Mouse (Mus musculus): ENCODE measurements at regions not wholly inside any gene's neighbourhood (a gene's known extent, or its start where the extent isn't known, plus 50 kb on each side); places are given as distances from the start of the nearest gene placed in this dataset.

DNA sequence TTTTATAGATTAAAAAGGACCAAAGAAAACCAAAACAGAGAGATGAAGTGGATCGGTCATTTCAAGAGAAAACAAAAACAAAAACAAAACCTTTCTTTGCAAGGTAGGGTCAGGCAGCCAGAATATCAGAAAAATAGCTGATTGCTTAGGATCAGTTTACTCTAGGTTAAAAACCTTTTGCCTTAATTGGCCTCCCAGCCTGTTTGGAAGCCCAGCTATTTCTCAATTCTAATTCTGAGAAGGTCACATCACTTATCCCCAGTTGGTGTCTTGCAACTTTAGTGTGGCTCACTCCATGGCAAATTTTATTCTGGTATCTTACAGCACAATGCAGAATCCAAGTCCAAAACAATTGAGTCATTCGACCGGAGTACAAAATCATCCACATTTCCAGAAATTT, 70.0 kb downstream of the 1190002N15Rik start:
- DNase-seq (ENCODE audit: low spot score in 2 of 2), result no peak

DNA sequence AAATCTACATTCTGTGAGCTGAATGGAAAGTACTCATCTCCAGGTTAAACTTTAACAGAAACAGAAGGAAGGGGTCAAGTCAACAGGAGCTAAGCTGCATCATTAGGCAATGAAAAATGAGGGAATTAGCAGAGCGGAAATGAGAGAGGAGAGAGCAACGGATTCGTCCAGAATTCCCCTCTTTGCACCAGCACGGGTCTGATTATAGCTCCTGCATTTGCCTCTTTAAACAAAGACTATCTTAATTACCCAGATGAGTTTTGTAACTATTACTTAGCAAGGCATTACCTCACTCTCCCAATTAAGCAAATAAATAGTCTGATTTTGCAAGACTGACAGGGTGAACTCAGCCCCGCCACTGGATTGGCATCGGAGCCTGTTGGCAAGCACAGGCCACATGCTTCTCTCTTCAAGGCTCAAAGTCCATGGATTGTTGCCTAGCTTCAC, 81.8 kb downstream of the 1190002N15Rik start:
- no peak for DNase-seq (ENCODE audit: low spot score in 2 of 2)

GRCm38 (mm10) chr9:94455466-94455865, 82.4 kb downstream of the 1190002N15Rik start:
- DNase-seq (ENCODE audit: low spot score in 2 of 2), result no peak

DNA sequence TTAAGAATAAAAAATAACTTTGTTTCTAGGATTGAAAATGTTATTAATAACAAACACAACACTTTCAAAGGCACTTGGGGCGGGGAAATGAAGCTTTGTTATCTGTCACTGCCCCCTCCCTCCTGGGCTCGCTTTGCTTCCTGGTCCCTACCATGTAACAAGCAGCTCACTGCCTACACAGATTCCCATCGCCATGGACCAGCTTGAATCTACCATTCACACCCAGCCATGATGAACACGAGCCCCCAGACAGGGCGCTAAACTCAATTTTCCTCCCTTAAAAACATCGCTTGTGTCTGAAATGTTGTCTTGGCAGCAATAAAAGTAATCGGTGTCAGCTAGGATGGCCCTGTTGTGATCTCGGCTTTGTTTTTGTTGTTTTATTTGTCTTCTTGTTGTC, 88.0 kb downstream of the 1190002N15Rik start:
- DNase-seq (ENCODE audit: low spot score in 2 of 2), result no peak

DNA sequence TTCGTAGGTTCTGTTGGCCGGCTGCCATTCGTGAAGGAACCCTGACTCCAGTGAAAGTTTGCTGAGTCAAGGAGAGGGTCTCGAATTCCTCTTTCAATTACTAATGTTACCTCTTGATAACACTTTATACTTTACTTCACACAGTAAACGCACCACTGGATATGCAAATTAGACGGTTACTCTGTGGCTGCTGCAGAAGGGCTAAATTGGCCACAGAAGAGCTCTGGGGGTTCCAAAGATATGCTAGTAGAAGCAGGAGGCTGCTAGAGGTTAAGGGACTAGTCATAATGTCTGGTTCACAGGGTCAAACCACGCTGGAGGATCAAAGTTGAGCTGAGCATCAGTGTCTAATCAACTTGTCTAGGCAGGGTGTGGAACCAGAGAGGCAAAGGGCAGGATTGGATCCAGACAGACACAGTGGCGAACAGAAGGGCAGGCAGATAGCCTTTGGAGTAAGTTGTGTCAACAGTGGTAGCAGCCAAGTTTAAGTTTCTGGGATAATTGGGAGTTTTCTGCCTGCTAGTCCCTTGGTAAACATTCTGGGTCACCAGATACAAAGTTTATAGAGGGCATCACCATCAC, 91.6 kb downstream of the 1190002N15Rik start:
- no peak for DNase-seq (ENCODE audit: low spot score in 2 of 2)

GRCm38 (mm10) chr9:94444140-94444789, 93.6 kb downstream of the 1190002N15Rik start:
- no peak for DNase-seq (ENCODE audit: low spot score in 2 of 2)

- no peak for DNase-seq (ENCODE audit: low spot score in 2 of 2)
Measured at GRCm38 (mm10) chr9:94441393-94441792, 96.5 kb downstream of the 1190002N15Rik start.

- DNase-seq (ENCODE audit: low spot score in 2 of 2), result no peak
Measured at GRCm38 (mm10) chr9:94433468-94433867, 104.4 kb downstream of the 1190002N15Rik start.

- no peak for DNase-seq (ENCODE audit: low spot score in 2 of 2)
Measured at GRCm38 (mm10) chr9:94432144-94432747, 105.6 kb downstream of the 1190002N15Rik start.

- no peak for DNase-seq (ENCODE audit: low spot score in 2 of 2)
Measured at GRCm38 (mm10) chr9:94431540-94431939, 106.3 kb downstream of the 1190002N15Rik start.

DNA sequence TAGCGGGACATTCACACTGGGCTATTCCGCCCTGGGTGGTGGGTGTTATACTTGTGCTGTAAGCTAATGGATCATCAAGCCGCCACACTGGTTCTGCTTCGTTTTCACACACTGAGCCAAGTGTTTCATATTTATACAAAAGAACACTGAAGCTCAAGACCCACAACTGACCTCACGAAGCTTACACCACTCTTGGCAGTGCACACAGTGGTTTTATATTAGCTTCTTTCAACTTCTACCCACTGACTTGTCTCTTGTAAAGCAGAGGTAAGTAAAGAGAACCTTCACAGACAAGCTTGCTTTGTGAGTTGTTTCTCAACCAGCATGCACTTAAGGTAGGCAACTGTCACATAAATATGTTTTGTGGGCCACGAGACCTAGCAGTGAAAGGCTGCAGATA, 106.9 kb downstream of the 1190002N15Rik start:
- DNase-seq (ENCODE audit: low spot score in 2 of 2), result no peak

DNA sequence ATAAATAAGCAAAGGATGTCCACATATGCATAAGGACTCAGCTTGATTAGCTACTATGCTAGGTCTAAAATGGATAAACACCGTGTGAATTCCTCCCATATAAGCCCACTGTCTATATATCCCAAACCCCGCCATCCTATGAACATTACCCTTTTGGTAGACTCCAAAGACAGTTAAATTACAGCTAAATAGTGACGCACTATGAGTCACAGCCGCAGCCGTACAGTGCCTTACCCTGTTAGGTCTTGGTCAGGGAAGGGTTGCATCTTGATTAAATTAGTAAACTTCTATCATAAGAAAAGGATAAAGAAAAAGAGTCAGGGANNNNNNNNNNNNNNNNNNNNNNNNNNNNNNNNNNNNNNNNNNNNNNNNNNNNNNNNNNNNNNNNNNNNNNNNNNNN, 111.1 kb downstream of the 1190002N15Rik start:
- no peak for DNase-seq (ENCODE audit: low spot score in 2 of 2)

GRCm38 (mm10) chr9:94425804-94426203, 112.1 kb downstream of the 1190002N15Rik start:
- DNase-seq (ENCODE audit: low spot score in 2 of 2), result no peak

DNA sequence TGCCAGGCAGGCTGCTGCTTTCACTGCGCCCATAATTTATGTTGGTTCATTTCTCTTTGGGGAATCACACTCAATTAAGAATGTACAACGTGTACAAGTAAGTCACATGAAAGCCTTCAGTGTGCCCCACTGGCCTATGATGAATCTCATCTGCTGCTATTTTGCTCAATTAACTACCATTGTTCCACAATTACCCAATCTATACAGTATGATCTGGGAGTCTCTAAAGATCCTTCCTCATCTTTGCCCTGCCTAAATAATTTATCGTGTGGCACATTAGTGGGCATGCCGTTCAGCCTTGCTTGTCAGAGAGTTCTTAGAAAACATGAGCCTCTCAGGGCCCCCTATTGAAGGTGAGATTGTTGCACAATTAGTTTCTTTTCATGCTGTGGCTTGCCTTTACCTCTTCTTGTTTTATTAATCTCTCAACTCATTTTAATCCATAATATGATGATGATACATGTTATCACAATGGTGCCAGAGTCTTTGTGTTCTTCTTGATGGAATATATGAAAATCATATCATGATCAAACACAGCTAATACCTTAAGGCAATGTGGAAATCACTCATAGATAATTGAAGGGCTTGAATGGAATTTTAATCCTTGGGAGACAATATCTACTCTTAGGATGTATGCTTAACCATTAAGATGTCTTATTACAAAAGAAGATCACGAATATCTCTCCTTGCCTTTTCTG, 113.3 kb downstream of the 1190002N15Rik start:
- DNase-seq (ENCODE audit: low spot score in 2 of 2), result no peak

GRCm38 (mm10) chr9:94410546-94410945, 127.3 kb downstream of the 1190002N15Rik start:
- no peak for DNase-seq (ENCODE audit: low spot score in 2 of 2)

GRCm38 (mm10) chr9:94410042-94410441, 127.8 kb downstream of the 1190002N15Rik start:
- DNase-seq (ENCODE audit: low spot score in 2 of 2), result no peak

GRCm38 (mm10) chr9:94408635-94409323, 129.1 kb downstream of the 1190002N15Rik start:
- DNase-seq (ENCODE audit: low spot score in 2 of 2), result peak in 1 of 2 experiments; percentile 6

GRCm38 (mm10) chr9:94407671-94408070, 130.2 kb downstream of the 1190002N15Rik start:
- no peak for DNase-seq (ENCODE audit: low spot score in 2 of 2)

GRCm38 (mm10) chr9:94404551-94404950, 133.3 kb downstream of the 1190002N15Rik start:
- DNase-seq (ENCODE audit: low spot score in 2 of 2), result no peak

GRCm38 (mm10) chr9:94400596-94400995, 137.3 kb downstream of the 1190002N15Rik start:
- no peak for DNase-seq (ENCODE audit: low spot score in 2 of 2)

- DNase-seq (ENCODE audit: low spot score in 2 of 2), result no peak
Measured at GRCm38 (mm10) chr9:94395215-94395614, 142.7 kb downstream of the 1190002N15Rik start.

GRCm38 (mm10) chr9:94386190-94386589, 151.7 kb downstream of the 1190002N15Rik start:
- no peak for DNase-seq (ENCODE audit: low spot score in 2 of 2)
